Mouse (Mus musculus) CH12F3 (cell line): Measurements from ENCODE around the gene Eef1akmt1.

Experiments used
- in situ Hi-C: fragments of 300-500 bp; cut with MboI; formaldehyde crosslinking; loops from 2 replicates; pipeline ENCODE4 v1.14.3; 2020; ENCODE audit warnings: low sequenced_read_pairs

The Eef1akmt1 gene

DNA sequence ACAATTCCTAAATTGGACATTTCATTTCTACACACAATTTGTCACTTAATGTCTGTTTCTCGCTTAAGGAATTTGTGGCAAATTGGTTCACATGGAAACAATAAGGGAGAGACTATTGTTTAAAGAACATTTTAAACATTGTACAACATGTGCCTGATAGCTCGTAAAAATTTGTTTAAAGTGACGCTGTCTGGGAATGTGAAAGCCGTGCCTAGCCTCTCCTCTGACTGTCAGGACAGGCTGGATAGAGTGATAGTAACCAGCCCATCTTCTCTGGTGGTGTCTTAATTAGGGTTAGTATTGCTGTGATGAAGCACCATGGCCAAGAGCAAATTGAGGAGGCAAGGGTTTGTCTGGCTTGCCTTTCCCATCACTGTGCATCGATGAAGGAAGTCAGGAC lies 24.4 kb downstream of the Eef1akmt1 start:
- in situ Hi-C loops: no loop called here

DNA sequence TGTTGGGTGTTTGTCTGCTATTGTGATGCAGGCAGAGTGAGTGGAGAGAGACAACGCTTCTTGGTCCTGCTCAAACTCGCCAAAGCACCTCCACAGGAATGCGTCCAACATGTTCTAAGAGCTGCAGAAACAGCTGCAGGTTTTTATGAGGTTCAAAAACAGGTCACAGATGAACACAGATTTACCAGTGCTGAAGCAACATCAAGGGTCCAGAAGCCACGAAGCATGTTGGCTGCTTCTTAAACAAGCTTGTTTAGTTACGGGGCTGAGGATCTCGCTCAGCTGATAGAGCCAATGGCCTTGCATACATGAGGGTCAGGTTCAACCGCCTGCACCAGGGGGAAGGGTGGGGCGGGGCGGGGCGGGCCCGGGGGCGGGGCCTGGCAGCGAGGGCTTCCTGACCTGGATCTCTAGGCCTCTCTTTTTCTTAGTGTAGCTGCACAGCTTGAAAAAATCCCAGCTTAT lies 24.8 kb downstream of the Eef1akmt1 start:
- in situ Hi-C loops: no loop called here

DNA sequence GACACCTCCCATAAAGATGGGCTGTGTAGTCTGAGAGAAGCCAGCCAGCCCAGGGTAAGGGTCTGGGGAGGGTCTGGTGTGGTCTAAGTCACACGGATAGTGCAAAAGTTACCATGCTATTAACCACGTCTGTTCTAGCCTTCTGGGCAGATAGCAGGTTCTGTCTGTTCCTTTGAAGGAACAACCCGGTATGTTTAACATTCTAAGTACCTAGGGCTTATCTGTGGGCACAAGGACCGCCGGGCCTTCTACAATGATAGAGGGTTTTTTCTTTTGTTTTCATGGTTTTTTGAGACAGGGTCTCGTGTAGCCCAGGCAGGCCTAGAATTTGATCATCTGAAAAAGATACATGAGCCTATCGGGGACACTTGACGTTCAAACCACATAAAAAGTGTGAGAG lies 25.3 kb downstream of the Eef1akmt1 start:
- in situ Hi-C loops: no loop called here

DNA sequence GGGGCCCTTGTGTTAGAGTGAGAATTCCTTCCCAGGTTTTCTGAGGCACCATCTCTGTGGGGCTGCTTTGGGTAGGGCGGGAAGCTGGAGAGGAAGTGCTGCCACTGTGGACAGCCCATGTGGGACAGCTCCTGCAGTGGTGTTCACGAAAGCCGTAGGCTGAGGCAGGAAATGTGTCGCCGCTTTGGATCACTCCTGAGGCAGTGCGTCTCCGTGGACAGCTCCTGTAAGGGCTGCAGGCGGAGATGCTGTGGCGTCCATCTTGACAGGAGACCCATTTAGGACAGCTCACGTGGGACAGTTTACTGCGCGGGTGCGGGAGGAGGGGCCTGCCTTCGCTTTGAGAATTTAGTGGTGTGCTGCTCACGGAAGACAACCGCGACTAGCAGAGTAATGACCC lies 25.9 kb downstream of the Eef1akmt1 start:
- in situ Hi-C loops: no loop called here

DNA sequence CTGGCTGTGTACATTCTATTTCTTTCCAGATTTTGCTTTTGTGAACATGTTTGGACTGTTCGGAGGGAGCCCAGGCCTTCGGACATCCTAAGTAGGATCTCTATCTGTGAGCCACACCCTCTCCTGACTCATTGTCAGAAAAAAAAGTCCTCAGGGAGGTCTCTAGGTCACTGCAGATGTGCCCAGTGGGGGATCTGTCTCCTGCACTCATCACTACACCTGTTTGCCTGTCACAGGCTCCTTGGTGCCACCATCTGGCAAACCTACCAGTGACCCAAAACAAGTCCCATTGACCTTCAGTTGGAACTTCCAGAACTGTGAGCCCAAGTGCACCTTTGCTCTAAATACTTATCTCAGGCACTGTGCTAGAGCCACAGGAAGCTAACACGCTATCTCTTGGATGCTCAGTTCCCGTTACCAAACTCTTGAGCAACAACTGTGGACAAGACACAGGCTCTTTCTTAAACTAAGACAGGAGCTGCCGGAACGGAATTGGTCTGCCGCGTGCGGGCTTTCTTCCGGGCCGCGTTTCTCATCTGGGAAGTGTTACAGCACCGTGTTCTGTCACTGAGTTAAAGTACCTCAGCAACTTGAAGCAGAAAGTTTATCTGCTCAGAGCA lies 27.9 kb downstream of the Eef1akmt1 start:
- in situ Hi-C loops: no loop called here

DNA sequence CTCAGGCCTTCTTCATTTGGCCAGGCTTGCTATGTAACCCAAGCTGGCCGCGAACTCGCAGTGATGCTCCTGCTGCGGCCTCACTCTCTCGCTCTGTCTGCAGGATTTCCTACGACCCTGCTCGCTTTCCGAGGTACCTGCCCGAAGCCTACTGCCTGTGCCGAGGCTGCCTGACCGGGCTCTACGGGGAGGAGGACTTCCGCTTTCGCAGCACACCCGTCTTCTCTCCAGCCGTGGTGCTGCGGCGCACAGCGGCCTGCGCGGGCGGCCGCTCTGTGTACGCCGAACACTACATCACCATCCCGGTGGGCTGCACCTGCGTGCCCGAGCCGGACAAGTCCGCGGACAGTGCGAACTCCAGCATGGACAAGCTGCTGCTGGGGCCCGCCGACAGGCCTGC lies 29.2 kb downstream of the Eef1akmt1 start:
- in situ Hi-C loops: no loop called here

DNA sequence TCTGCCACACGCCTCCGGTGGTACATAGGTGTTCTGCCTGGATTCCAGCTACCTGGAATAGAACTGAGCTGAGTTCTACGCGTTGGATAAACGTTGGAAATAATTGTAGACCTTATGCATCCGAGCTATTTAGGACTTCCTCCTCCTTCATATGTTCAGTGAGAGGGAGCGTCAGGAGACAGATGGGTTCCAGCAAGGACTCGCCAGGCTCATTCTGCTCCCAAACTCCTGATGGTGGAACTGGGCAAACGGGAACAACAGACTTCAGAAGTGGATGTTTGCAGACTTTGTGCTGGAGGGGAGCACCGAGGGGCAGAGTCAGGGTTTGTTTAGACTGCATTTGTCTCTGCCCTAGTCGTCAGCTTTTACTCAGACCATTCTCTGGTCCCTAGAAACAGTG lies 30.7 kb downstream of the Eef1akmt1 start:
- in situ Hi-C loops: no loop called here

DNA sequence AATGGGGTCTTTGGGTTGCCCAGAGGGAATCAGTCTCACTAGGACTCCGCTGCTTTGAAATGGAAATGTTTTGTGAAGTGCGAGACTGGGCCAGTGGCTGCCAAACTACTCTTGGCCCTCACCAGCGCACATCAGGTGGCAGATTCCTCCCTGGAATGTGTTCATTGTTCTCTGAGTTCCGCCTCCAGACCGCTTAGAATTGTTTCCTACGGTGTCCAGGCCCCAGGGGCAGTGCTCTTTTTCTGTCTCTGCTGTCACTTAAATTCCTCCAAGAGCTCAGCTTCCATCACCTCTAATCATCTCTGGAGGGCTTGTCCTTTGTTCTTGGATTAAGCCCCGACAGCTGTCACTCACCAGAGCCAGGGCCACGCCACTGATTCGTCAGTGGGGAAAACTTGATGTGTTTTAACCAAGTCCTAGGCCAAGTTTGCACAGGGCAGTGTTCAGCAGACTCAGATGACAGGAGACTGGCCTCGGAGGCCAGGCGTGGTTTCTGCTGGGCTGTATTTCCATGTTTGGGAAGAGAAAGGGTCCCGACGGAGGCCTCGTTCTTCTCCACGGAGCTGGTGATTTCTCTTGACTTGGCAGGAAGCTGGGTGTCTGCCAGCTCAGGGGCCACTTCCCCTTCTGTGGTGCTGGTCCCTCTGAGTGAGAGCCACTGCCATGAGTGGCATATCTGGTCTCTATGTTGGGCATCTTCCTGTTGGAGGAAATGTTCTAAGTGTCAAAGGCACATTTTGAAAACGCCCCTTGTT lies 34.0 kb downstream of the Eef1akmt1 start:
- in situ Hi-C loops: no loop called here

DNA sequence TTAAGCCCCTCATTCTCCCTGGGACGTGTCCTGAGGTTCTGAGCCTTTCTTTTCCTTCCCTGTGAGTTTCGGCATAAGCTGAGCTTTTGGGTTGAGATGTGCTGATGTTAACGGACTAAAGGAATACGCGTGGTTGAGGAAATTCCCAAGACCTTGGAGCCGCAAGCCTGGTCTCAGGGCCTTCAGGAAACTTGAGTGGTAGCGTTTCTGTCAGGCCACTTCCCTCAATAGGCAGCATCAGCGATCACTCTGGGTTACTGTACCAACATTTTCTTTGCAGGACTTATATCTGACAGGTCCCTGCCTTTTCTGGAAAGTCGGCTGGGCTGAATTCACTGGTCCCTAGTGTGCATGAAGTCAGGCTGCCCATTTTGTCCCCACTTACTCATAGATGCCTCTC lies 34.6 kb downstream of the Eef1akmt1 start:
- in situ Hi-C loops: no loop called here

DNA sequence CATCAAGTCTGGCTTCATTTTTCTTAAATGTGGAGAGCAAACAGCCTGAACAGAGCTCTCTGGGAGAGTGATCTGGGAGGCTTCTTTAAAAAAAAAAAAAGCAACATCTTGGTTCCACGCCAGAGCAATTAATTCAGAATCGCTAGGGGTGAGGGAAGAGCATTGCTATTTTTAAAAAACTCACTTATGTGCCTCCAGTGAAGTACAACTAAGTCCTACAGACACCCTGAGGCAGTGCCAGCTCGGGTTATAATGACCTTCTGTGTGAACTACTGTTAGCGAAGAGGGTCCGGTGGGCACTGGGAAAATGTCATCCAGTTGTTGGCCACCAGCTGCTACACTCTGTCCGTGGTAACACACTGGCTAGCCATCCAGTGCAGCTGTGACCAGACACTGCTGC lies 35.8 kb downstream of the Eef1akmt1 start:
- in situ Hi-C loops: no loop called here

DNA sequence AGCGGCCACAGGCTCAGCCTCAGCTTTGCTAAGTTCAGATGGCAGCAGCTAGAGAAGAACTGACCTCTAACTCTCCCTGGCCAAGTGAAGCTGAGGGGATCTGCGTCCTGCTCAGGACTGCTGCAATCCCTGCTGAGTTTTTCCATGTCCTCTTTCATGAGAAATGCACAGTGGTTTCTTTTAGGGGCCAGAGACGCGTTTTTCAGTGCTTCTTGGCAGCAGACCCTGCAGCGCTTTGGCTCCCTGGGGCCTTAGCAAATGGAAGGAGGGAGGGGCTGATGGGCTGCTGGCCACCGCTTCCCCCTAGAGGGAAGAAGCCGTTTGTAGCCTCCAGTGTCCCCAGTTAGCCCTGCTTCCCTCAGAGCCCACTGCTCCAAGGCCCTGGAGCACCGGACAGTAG lies 36.5 kb downstream of the Eef1akmt1 start:
- in situ Hi-C loops: no loop called here

DNA sequence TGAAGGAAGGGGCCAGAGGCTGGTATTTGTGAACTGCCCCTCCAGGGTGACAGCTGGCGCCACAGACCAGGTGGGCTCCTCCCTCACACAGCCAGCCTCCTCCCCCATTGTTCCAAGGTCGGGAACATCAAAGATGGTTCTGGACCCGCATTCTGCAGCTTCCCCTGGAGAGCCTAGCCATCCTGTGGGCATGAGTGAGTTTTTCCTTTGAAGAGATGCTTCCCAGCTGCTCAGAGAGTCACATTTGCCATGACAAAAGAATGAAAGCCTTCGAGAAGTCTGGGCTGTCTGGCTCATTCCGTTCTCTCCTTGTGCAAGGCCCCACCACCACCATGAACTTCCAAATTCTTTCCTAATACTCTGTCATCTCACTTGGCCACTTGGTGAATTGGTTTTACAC lies 37.1 kb downstream of the Eef1akmt1 start:
- in situ Hi-C loops: no loop called here

DNA sequence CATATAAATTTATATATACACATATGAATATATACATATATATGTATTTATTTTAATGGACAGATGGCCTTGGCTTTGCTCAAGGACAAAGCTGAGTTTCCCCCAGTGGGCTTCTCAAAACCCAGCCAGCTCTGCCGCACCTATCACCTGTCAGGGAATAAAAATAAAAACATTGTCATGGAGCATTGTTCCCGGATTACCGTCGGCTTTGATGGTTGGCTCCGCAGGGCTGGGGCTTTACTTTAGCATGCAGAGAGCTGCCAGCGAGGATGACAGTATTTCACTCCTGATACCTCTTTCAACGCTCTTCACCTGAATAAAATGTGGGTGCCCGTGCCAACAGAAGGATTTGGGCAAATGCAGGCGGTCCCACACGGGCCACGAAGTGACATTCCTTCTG lies 37.6 kb downstream of the Eef1akmt1 start:
- in situ Hi-C loops: no loop called here

DNA sequence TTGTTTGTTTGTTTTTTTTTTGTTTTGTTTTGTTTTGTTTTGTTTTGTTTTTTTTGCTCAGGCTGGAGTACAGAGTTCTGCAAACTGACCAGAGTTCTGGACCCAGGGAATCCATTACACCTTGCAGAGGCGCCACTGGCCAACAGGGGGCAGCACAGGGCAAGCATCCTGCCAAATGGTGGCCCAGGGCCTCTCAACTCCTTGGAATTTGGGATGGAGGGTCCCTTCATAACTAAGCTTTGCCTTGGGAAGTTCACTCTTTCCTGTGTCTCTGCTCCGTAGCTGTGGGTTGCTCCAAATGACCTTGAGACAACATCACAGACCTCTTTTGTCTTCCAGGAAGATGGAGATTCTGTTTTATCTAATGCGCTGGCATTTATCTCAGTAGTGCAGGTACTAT lies 38.2 kb downstream of the Eef1akmt1 start:
- in situ Hi-C loops: no loop called here

DNA sequence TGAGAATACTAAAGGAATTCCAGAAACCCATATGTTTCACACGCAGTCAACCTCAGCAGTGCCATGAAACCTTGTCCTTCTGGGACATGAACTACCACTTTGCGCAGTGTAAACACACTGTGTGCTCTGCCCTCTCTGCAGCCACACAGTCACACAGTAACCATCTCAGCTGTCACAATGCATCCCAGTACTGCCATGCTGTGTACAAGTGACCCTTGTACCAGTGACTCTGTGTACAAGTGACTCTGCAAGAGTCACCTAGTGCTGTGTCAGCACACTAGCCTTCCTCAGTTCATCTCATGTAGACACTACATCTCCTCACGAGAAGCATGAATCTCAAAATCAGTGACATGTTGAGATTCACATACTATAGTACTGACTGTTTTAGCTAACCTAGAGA lies 38.8 kb downstream of the Eef1akmt1 start:
- in situ Hi-C loops: no loop called here

DNA sequence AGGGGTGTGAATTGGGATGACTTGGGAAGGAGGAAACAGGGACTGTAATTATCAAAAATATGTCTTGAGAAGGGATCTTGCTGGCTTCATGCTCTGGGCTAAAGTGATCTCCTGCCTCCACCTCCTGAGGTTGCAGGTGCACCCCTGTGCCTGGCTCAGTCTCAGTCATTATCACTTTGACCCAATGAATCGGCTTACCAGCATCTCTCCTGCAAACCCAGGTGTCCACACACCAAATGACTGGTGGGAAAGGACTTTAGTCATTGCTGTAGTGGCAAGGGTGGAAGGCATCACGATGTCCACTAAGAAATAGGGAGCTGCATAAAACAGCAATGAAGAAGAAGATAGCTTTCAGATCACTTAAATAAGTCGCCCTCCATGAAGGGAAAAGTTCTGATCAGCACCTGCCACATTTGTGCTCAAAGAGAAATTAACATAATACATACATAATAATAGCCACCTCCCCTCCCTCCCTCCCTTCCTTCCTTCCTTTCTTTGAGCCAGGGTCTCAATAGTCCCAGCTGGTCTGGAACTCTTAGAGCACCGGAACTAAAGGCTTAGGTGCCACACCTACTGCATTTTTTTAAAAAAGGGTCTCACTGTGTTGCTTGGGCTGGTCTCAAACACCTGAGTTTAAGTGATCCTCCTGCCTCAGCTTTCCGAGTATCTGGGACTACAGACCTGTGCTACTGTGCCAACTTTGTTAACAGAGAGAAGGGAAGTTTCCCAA lies 41.5 kb downstream of the Eef1akmt1 start:
- in situ Hi-C loops: no loop called here

DNA sequence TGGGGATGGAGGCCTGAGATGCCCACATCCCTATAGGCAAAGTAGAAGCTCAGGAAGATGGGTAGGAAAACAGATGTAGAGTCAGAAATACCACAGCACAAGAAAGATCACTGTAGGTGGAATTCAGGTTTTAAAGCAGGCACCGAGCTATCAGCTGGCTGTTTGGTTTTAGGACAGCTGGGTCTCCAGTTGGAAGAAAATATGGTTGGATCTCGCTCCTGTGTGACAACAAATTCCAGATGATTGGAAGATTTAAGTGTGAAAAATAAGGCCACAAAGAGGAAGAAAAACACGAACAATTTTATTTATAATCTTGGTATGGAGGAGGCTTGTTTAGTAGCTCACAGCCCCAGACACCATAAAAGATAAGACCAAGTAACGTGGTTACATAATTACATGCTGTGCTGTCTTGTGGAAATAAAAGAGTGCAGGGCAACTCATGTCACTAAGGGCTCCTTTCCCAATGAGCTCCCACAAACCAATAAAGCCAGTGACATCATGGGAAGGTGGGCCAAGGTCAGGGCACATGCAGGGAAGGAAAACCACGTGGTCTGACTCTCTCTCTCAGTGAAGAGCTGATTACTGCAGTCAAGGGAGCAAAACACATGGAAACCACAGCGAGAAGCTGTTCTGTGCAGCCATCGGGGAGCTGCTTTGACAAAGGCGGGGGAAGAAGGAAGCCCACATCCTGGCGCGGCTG lies 42.2 kb downstream of the Eef1akmt1 start:
- in situ Hi-C loops: no loop called here

DNA sequence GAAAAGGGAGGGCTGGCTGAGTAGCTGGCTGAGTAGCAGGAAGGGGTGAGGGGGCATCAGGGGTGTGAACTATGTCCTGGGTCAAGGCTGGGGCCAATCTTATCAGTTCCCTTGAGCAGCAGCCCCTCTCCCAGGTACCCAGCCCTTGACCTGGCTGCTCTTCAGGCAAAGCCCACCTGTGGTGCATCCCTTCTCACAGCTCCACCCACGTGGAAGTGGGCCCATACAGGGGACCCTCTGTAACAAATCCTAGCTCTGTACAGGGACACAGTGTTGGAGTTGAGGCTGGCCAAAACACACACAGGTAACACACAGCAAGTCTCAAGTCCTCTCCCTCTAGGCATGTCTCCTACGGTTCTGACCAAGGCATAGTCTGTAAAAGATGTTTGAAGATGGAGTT lies 43.8 kb downstream of the Eef1akmt1 start:
- in situ Hi-C loops: no loop called here

DNA sequence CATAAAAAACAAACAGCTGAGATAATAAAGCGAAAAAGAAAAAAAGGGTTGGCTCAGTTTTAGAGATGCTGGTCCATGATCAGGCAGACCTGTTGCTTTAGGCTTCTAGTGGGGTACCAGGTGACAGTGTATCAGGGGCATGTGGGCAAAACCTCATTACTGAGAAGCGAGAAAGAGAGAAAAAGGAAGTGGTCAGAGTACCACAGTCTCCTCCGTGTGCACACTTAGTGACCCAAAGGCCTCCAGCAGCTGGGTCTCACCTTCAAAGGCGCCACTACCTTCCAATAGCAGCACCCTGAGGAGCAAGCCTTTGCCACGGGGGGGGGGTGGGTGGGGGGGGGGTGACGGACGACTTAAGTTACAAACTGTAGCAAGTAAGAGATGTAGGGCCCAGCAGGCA lies 44.3 kb downstream of the Eef1akmt1 start:
- in situ Hi-C loops: no loop called here

DNA sequence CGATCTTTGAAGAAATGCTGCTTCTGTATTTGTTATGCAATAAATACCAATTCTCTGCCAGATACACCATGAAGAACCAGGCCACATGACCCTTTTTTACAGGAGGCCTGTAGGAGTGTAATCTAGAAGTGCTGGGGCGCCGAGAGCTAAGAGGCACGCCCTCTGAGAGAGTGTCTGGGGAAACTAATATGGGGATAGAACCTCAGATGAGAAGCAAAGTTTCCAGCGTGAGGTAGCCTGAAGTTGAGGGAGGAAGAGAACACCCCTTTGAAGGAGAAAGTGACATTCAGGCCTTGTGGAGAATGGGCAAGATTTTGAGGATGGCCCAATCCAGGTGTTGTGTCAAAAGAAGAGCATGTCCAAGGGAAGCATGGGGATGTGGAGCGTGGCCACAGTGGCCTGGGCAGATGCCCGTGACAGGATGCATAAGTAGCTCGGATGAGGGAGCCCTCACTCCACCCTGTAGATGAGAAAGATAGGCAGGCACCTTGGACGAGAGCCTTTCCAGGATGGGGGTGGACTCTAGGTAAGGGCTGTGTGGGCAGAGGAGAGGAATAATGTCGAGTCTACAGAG lies 45.3 kb downstream of the Eef1akmt1 start:
- in situ Hi-C loops: no loop called here

DNA sequence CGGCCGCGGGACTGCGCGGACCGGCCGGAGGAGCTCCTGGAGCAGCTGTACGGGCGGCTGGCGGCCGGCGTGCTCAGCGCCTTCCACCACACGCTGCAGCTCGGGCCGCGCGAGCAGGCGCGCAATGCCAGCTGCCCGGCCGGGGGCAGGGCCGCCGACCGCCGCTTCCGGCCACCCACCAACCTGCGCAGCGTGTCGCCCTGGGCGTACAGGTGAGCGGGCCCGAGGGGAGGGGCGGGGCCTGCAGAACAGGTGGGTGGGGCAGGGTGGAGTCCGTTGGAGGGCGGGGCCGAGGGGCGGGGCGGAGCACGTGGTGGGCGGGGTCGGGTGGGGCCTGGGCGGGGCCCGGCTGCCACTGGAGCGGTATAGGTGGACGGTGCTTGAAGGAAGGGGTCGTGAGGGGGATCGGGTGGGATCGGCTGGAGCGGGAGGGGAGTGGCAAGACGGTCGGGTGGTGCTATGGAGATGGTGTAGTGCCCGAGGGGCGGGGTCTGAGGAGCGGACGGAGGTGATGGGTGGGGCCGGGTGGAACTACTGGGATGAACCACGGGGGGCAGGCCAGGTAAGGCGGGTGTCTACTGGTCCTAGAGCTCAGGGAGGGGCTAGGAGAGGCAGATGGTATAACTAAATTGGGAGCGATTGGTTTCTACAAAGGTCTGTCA lies 45.9 kb downstream of the Eef1akmt1 start:
- in situ Hi-C loops: no loop called here
